Mouse (Mus musculus) thymus, postnatal 4 days (tissue): ENCODE measurements at regions not wholly inside any gene's neighbourhood (a gene's known extent, or its start where the extent isn't known, plus 50 kb on each side); places are given as distances from the start of the nearest gene placed in this dataset.

Source experiments
- DNase-seq: peaks from one replicate; pipeline ENCODE4 v3.0.0; 2021

GRCm38 (mm10) chrX:85971973-85972372 is 72.0 kb upstream of the Samt3 start:
- DNase-seq, result peak; percentile 22

GRCm38 (mm10) chrX:85981051-85981450 is 62.9 kb upstream of the Samt3 start:
- no peak for DNase-seq
